15 mouse cellular contexts compared by ENCODE assay signal in the genomic region with DNA sequence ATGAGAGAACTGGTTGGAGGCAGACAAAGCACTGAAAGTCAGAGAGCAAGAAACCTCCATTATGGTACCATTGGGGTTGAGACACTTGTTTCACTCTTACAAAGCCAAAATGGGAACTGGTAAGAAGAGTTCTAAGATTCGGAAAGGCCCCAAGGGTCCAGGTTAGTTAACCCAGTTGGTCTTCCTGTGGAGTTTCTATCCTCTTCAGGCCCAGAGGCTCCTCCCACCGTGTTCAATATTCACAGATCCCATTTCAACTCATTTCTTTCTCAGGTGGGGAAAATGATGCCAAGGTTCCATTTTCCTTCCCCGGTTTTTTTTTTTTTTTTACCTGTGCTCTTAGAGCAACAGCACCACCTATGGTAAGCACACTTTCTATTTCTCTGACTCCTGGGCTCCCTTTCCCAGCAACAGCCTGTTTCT. TPM values are rescaled to one million over a fixed set of nuclear protein-coding genes. Genes with fewer than 3 reads are reported as not detected.
DNase-seq lines count a peak whose midpoint lies in the region; ATAC-seq and TF ChIP-seq lines count a peak whose summit lies in the region.
"Had no signal": no experiment of that assay in that cellular context is flagged by ENCODE, and none has a peak within 500 bp of the region (broad histone marks: within the 10 kb centered on the region; RNA-seq: fewer than 3 reads in every experiment).

No protein-coding gene starts in this region.

- WGBS in hindbrain, postnatal 0 days, result 56% methylated on average over 3 of the region's 3 CpGs
- WGBS in hindbrain, embryonic 11.5 days, result 47% methylated on average over 3 of the region's 3 CpGs
- WGBS in lung, postnatal 0 days, result 39% methylated on average over 3 of the region's 3 CpGs

- no peaks in the 10 kb centered on the region for H3K4me1 ChIP-seq in hindbrain, postnatal 0 days (ENCODE audit: insufficient read depth, low read length)
- no peaks in the 10 kb centered on the region for H3K4me1 ChIP-seq in hindbrain, embryonic 11.5 days (replicated peaks; ENCODE audit: control insufficient read depth, insufficient read depth, low read length)
- no peaks in the 10 kb centered on the region for H3K4me1 ChIP-seq in lung, postnatal 0 days (ENCODE audit: insufficient read depth, low read depth, low read length)
- H3K4me1 ChIP-seq: heart, embryonic 15.5 days had no signal

- no peak overlapping the region for H3K4me2 ChIP-seq in hindbrain, postnatal 0 days (ENCODE audit: low read depth, low read length)
- H3K4me2 ChIP-seq in hindbrain, embryonic 11.5 days (replicated peaks; ENCODE audit: low read depth, low read length), result no peak overlapping the region
- H3K4me2 ChIP-seq in lung, postnatal 0 days (replicated peaks; ENCODE audit: low read depth, low read length), result no peak overlapping the region
- H3K4me2 ChIP-seq: heart, embryonic 15.5 days had no signal

- H3K27ac ChIP-seq in hindbrain, postnatal 0 days, result no peak overlapping the region
- no peak overlapping the region for H3K27ac ChIP-seq in hindbrain, embryonic 11.5 days (ENCODE audit: low read depth, low read length)
- H3K27ac ChIP-seq in lung, postnatal 0 days (ENCODE audit: low read length), result no peak overlapping the region
- H3K27ac ChIP-seq: heart, embryonic 15.5 days had no signal

- H3K4me3 ChIP-seq in hindbrain, postnatal 0 days (ENCODE audit: low read length), result no peak overlapping the region
- H3K4me3 ChIP-seq in hindbrain, embryonic 11.5 days (ENCODE audit: low read depth, low read length), result no peak overlapping the region
- H3K4me3 ChIP-seq in lung, postnatal 0 days (ENCODE audit: low read depth, low read length), result no peak overlapping the region
- H3K4me3 ChIP-seq: heart, embryonic 15.5 days had no signal

- TF ChIP-seq EP300 in lung, postnatal 0 days (IDR thresholded peaks at IDR 0.05), result no peak

- H3K9me3 ChIP-seq in hindbrain, postnatal 0 days (ENCODE audit: low read length), result no peaks in the 10 kb centered on the region
- H3K9me3 ChIP-seq in hindbrain, embryonic 11.5 days (ENCODE audit: control insufficient read depth, low read length), result no peaks in the 10 kb centered on the region
- H3K9me3 ChIP-seq in lung, postnatal 0 days (ENCODE audit: low read length), result no peaks in the 10 kb centered on the region
- H3K9me3 ChIP-seq: heart, embryonic 15.5 days had no signal

- no peaks in the 10 kb centered on the region for H3K27me3 ChIP-seq in hindbrain, postnatal 0 days (ENCODE audit: insufficient read depth, low read length)
- no peaks in the 10 kb centered on the region for H3K27me3 ChIP-seq in hindbrain, embryonic 11.5 days (ENCODE audit: control insufficient read depth, insufficient read depth, low read length)
- H3K27me3 ChIP-seq in lung, postnatal 0 days (replicated peaks; ENCODE audit: insufficient read depth, low read length), result no peaks in the 10 kb centered on the region
- H3K27me3 ChIP-seq: heart, embryonic 15.5 days had no signal

- H3K9ac ChIP-seq in hindbrain, postnatal 0 days (replicated peaks; ENCODE audit: low read length), result no peak overlapping the region
- no peak overlapping the region for H3K9ac ChIP-seq in hindbrain, embryonic 11.5 days (ENCODE audit: low read depth, low read length)
- no peak overlapping the region for H3K9ac ChIP-seq in lung, postnatal 0 days (replicated peaks; ENCODE audit: low read depth)
- H3K9ac ChIP-seq: heart, embryonic 15.5 days had no signal

- peak; percentile 34 for DNase-seq in hindbrain, postnatal 0 days (ENCODE audit: low spot score)
- DNase-seq in hindbrain, embryonic 11.5 days (ENCODE audit: low spot score), result no peak
- DNase-seq in lung, postnatal 0 days (ENCODE audit: low spot score), result peak; percentile 49
- no peak for DNase-seq in lung, postnatal 4 days
- DNase-seq in NIH3T3 (ENCODE audit: low read depth), result peak; percentile 9
- DNase-seq in naive thymus-derived CD4-positive, alpha-beta T cell, adult 2 months (ENCODE audit: low read depth), result peak; percentile 52
- DNase-seq in spleen, adult 12 weeks (ENCODE audit: low spot score), result no peak
- DNase-seq in layer of hippocampus, adult 9-10 months (ENCODE audit: low spot score), result no peak
- DNase-seq: adrenal gland, postnatal 36 days; cerebellum, adult 9-10 months; left cerebral cortex, postnatal 4 days; retina, postnatal 1 day had no signal

- no peak for ATAC-seq in hindbrain, postnatal 0 days
- no peak for ATAC-seq in hindbrain, embryonic 11.5 days (ENCODE audit: low FRiP score)
- ATAC-seq in lung, postnatal 0 days, result no peak

- TF ChIP-seq CTCF in hindbrain, postnatal 0 days (IDR thresholded peaks at IDR 0.05; ENCODE audit: low read depth), result peak; percentile 40; the same call in 1 of the 2 replicates
- TF ChIP-seq CTCF in lung, postnatal 0 days (IDR thresholded peaks at IDR 0.05), result peak; percentile 59

- no peaks in the 10 kb centered on the region for H3K36me3 ChIP-seq in hindbrain, postnatal 0 days (ENCODE audit: insufficient read depth, low read length)
- H3K36me3 ChIP-seq in hindbrain, embryonic 11.5 days (ENCODE audit: control insufficient read depth, insufficient read depth, low read length), result no peaks in the 10 kb centered on the region
- no peaks in the 10 kb centered on the region for H3K36me3 ChIP-seq in lung, postnatal 0 days (ENCODE audit: insufficient read depth, low read length)
- H3K36me3 ChIP-seq: heart, embryonic 15.5 days had no signal

RNA-seq across cellular contexts. Expression of a gene that starts 8.3 kb away (rescaled TPM):
- 24.0 and 32.8 TPM in 2 replicates for total RNA-seq in hindbrain, postnatal 0 days (2014; rRNA removed)
- polyA plus RNA-seq in hindbrain, postnatal 0 days (2015; fragmentation: Nextera tagmentation; extraction: Ambion mirVana), result 21.0 and 22.3 TPM in 2 replicates
- polyA plus RNA-seq in hindbrain, embryonic 11.5 days (2014; fragmentation: Nextera tagmentation; extraction: Ambion mirVana), result 44.0 and 44.4 TPM in 2 replicates
- polyA plus RNA-seq in lung, postnatal 0 days (2015; fragmentation: Nextera tagmentation; extraction: Ambion mirVana), result 5.9 and 6.8 TPM in 2 replicates

RNA-seq across cellular contexts. Expression of a gene that starts 28.8 kb away (rescaled TPM):
- 0.50 and 0.73 TPM in 2 replicates for total RNA-seq in hindbrain, postnatal 0 days (2014; rRNA removed)
- polyA plus RNA-seq in hindbrain, postnatal 0 days (2015; fragmentation: Nextera tagmentation; extraction: Ambion mirVana), result 0.25 and 0.31 TPM in 2 replicates
- 0.73 and 0.76 TPM in 2 replicates for polyA plus RNA-seq in hindbrain, embryonic 11.5 days (2014; fragmentation: Nextera tagmentation; extraction: Ambion mirVana)
- 0.07 TPM in 1 of 2 replicates, not detected in the other for polyA plus RNA-seq in lung, postnatal 0 days (2015; fragmentation: Nextera tagmentation; extraction: Ambion mirVana)

RNA-seq across cellular contexts. Expression of a gene that starts 42.3 kb away (rescaled TPM):
- 0.26 TPM in 1 of 2 replicates, not detected in the other for total RNA-seq in hindbrain, postnatal 0 days (2014; rRNA removed)
- 0.08 TPM in 1 of 2 replicates, not detected in the other for polyA plus RNA-seq in hindbrain, postnatal 0 days (2015; fragmentation: Nextera tagmentation; extraction: Ambion mirVana)
- 0.10 TPM in 1 of 2 replicates, not detected in the other for polyA plus RNA-seq in hindbrain, embryonic 11.5 days (2014; fragmentation: Nextera tagmentation; extraction: Ambion mirVana)
- polyA plus RNA-seq in lung, postnatal 0 days (2015; fragmentation: Nextera tagmentation; extraction: Ambion mirVana), result 2.1 and 2.5 TPM in 2 replicates
- total RNA-seq: left cerebral cortex, postnatal 4 days; megakaryocyte, adult 5-6 weeks had no signal
- polyA plus RNA-seq: neural tube, embryonic 11.5 days had no signal

Comparison
In these comparisons a context has a peak if more than half of its experiments do, and no peak if none do; other contexts are left out.
1. DNase-seq: peak in hindbrain, postnatal 0 days (single experiment), lung, postnatal 0 days (single experiment), NIH3T3 (single experiment) and naive thymus-derived CD4-positive, alpha-beta T cell, adult 2 months (single experiment); none in hindbrain, embryonic 11.5 days (single experiment), lung, postnatal 4 days (0 of 2), spleen, adult 12 weeks (single experiment) and layer of hippocampus, adult 9-10 months (single experiment).